Mouse (Mus musculus) liver, embryonic 11.5 days (tissue): Measurements from ENCODE around the gene Gm10715. TPM values are rescaled to one million over a fixed set of nuclear protein-coding genes. Genes with fewer than 3 reads are reported as not detected.
A peak's percentile ranks its signal among the peaks of the same experiment; 100 is the strongest.
"Not testable (repeated sequence)": the region's sequence is repeated elsewhere in the genome, so short reads cannot be mapped to it uniquely, and the experiment has no call there.

Experiments used
- ATAC-seq: fragments of 200-750 bp; cut with Nextera tagmentation; replicated peaks from 2 replicates; pipeline ENCODE4 v1.8.0; 2017; ENCODE audit warnings: moderate number of reproducible peaks, mild to moderate bottlenecking, moderate TSS enrichment, moderate library complexity; ENCODE audit not compliant: low FRiP score
- DNase-seq: peaks from one replicate; pipeline ENCODE4 v3.0.0-alpha.2; 2017; ENCODE audit warnings: low spot score
- H3K27ac ChIP-seq: fragments of 300-500 bp; sonication (generic); 2 replicates; pipeline ENCODE4 v1.5.1; 2014; ENCODE audit warnings: mild to moderate bottlenecking, low read depth, low read length, control low read depth
- H3K27me3 ChIP-seq: fragments of 300-500 bp; sonication (generic); replicated peaks from 2 replicates; pipeline ENCODE4 v1.6.1; 2014; ENCODE audit warnings: low read length, mixed read lengths; ENCODE audit not compliant: control insufficient read depth, insufficient read depth
- H3K36me3 ChIP-seq: fragments of 300-500 bp; sonication (generic); 2 replicates; pipeline ENCODE4 v1.6.1; 2014; ENCODE audit warnings: mild to moderate bottlenecking, low read length, moderate library complexity, mixed read lengths; ENCODE audit not compliant: control insufficient read depth, insufficient read depth
- H3K4me1 ChIP-seq: fragments of 300-500 bp; sonication (generic); replicated peaks from 2 replicates; pipeline ENCODE4 v1.6.1; 2014; ENCODE audit warnings: low read length, mixed read lengths; ENCODE audit not compliant: control insufficient read depth, insufficient read depth
- H3K4me2 ChIP-seq: fragments of 300-500 bp; sonication (generic); 2 replicates; pipeline ENCODE4 v1.6.1; 2014; ENCODE audit warnings: mild to moderate bottlenecking, control low read depth, moderate library complexity
- H3K4me3 ChIP-seq: fragments of 300-500 bp; sonication (generic); 2 replicates; pipeline ENCODE4 v1.5.1; 2014; ENCODE audit warnings: low read depth, low read length, control low read depth
- H3K9ac ChIP-seq: fragments of 300-500 bp; sonication (generic); 2 replicates; pipeline ENCODE4 v1.6.1; 2014; ENCODE audit warnings: low read depth, low read length, control low read depth
- H3K9me3 ChIP-seq: fragments of 300-500 bp; sonication (generic); 2 replicates; pipeline ENCODE4 v1.6.1; 2016; ENCODE audit warnings: low read length, inconsistent platforms, mixed read lengths; ENCODE audit not compliant: control insufficient read depth
- WGBS: fragments of 180-500 bp; shearing (Covaris S2); extraction: QIAGEN DNeasy Blood & Tissue Kit; methylation state at CpG from one replicate; pipeline ENCODE4 v1.1.7; 2014; 5-methylcytosine and 5-hydroxymethylcytosine counted together
- polyA plus RNA-seq: library from polyadenylated mRNA; unstranded; fragments of >200 nt; fragmentation: Nextera tagmentation; extraction: Ambion mirVana; gene quantifications from 2 replicates; pipeline ENCODE4 v1.2.1, GENCODE M21; 2014

The Gm10715 gene
- polyA plus RNA-seq: not detected in 2 replicates

DNA sequence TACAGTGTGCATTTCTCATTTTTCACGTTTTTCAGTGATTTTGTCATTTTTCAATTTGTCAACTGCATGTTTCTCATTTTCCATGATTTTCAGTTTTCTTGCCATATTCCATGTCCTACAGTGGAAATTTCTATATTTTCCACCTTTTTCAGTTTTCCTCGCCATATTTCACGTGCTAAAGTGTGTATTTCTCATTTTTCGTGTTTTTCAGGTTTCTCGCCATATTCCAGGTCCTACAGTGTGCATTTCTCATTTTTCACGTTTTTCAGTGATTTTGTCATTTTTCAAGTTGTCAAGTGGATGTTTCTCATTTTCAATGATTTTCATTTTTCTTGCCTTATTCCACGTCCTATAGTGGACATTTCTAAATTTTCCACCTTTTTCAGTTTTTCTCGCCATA is at the start of gene Gm10715:
TSS of gene Gm10715 (plus strand) at position 301 of the 400 bp plus-strand sequence.
- not testable (repeated sequence) for H3K4me1 ChIP-seq, H3K4me2 ChIP-seq, H3K9ac ChIP-seq, H3K27me3 ChIP-seq, H3K4me3 ChIP-seq, DNase-seq, H3K36me3 ChIP-seq, ATAC-seq, H3K27ac ChIP-seq, H3K9me3 ChIP-seq
- WGBS: 71% methylated on average over 6 of the region's 8 CpGs

DNA sequence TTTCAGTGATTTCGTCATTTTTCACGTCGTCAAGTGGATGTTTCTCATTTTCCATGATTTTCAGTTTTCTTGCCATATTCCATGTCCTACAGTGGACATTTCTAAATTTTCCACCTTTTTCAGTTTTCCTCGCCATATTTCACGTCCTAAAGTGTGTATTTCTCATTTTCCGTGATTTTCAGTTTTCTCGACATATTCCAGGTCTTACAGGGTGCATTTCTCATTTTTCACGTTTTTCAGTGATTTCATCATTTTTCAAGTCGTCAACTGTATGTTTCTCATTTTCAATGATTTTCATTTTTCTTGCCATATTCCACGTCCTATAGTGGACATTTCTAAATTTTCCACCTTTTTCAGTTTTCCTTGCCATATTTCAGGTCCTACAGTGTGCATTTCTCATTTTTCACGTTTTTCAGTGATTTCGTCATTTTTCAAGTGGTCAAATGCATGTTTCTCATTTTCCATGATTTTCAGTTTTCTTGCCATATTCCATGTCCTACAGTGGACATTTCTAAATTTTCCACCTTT is 36.2 kb upstream of the Gm10715 start, which contains the start of gene Gm10722:
TSS of gene Gm10722 (plus strand) at position 478 of the 528 bp plus-strand sequence.
- H3K9ac ChIP-seq, DNase-seq, H3K4me3 ChIP-seq, H3K9me3 ChIP-seq, H3K27me3 ChIP-seq, H3K36me3 ChIP-seq, H3K4me2 ChIP-seq, H3K4me1 ChIP-seq, ATAC-seq, H3K27ac ChIP-seq: not testable (repeated sequence)
- 64% methylated on average over 12 of the region's 12 CpGs for WGBS

DNA sequence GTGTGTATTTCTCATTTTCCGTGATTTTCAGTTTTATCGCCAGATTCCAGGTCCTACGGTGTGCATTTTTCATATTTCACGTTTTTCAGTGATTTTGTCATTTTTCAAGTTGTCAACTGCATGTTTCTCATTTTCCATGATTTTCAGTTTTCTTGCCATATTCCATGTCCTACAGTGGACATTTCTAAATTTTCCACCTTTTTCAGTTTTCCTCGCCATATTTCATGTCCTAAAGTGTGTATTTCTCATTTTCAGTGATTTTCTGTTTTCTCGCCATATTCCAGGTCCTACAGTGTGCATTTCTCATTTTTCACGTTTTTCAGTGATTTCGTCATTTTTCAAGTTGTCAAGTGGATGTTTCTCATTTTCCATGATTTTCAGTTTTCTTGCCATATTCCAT is 35.7 kb upstream of the Gm10715 start:
- H3K4me3 ChIP-seq, H3K27ac ChIP-seq, H3K4me1 ChIP-seq, H3K9me3 ChIP-seq, H3K9ac ChIP-seq, ATAC-seq, H3K4me2 ChIP-seq, H3K27me3 ChIP-seq, DNase-seq, H3K36me3 ChIP-seq: not testable (repeated sequence)
- 62% methylated on average over 8 of the region's 8 CpGs for WGBS

DNA sequence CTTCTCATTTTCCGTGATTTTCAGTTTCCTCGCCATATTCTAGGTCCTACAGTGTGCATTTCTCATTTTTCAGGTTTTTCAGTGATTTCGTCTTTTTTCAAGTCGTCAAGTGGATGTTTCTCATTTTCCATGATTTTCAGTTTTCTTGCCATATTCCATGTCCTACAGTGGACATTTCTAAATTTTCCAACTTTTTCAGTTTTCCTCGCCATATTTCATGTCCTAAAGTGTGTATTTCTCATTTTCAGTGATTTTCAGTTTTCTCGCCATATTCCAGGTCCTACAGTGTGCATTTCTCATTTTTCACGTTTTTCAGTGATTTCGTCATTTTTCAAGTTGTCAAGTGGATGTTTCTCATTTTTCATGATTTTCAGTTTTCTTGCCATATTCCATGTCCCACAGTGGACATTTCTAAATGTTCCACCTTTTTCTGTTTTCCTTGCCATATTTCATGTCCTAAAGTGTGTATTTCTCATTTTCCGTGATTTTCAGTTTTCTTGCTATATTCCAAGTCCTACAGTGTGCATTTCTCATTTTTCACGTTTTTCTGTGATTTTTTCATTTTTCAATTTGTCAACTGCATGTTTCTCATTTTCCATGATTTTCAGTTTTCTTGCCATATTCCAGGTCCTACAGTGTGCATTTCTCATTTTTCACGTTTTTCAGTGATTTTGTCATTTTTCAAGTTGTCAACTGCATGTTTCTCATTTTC is 34.6 kb upstream of the Gm10715 start:
- 56% methylated on average over 8 of the region's 11 CpGs for WGBS
- not testable (repeated sequence) for H3K27ac ChIP-seq, H3K4me3 ChIP-seq, H3K27me3 ChIP-seq, H3K4me2 ChIP-seq, H3K36me3 ChIP-seq, DNase-seq, H3K9ac ChIP-seq, H3K4me1 ChIP-seq, H3K9me3 ChIP-seq
- ATAC-seq: peak; percentile 79

DNA sequence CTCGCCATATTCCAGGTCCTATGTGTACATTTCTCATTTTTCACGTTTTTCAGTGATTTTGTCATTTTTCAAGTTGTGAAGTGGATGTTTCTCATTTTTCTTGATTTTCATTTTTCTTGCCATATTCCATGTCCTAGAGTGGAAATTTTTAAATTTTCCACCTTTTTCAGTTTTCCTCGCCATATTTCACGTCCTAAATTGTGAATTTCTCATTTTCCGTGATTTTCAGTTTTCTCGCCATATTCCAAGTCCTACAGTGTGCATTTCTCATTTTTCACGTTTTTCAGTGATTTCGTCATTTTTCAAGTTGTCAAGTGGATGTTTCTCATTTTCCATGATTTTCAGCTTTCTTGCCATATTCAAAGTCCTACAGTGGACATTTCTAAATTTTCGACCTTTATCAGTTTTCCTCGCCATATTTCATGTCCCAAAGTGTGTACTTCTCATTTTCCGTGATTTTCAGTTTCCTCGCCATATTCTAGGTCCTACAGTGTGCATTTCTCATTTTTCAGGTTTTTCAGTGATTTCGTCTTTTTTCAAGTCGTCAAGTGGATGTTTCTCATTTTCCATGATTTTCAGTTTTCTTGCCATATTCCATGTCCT is 33.8 kb upstream of the Gm10715 start, which contains the start of gene Gm11168:
TSS of gene Gm11168 (plus strand) at position 553 of the 603 bp plus-strand sequence.
- not testable (repeated sequence) for H3K9me3 ChIP-seq, DNase-seq, H3K4me1 ChIP-seq, H3K27me3 ChIP-seq, ATAC-seq, H3K27ac ChIP-seq, H3K4me3 ChIP-seq, H3K4me2 ChIP-seq, H3K9ac ChIP-seq, H3K36me3 ChIP-seq
- WGBS: 68% methylated on average over 6 of the region's 14 CpGs

DNA sequence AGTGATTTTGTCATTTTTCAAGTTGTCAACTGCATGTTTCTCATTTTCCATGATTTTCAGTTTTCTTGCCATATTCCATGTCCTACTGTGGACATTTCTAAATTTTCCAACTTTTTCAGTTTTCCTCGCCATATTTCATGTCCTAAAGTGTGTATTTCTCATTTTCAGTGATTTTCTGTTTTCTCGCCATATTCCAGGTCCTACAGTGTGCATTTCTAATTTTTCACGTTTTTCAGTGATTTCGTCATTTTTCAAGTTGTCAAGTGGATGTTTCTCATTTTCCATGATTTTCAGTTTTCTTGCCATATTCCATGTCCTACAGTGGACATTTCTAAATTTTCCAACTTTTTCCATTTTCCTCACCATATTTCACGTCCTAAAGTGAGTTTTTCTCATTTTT is 30.5 kb upstream of the Gm10715 start:
- WGBS: 83% methylated on average over 1 of the region's 5 CpGs
- H3K27me3 ChIP-seq, H3K4me3 ChIP-seq, H3K9ac ChIP-seq, H3K36me3 ChIP-seq, DNase-seq, H3K9me3 ChIP-seq, H3K27ac ChIP-seq, H3K4me1 ChIP-seq, H3K4me2 ChIP-seq, ATAC-seq: not testable (repeated sequence)

DNA sequence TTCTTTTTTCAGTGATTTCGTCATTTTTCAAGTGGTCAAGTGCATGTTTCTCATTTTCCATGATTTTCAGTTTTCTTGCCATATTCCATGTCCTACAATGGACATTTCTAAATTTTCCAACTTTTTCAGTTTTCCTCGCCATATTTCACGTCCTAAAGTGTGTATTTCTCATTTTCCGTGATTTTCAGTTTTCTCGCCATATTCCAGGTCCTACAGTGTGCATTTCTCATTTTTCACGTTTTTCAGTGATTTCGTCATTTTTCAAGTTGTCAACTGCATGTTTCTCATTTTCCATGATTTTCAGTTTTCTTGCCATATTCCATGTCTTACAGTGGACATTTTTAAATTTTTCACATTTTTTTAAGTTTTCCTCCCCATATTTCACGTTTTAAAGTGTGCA is 30.0 kb upstream of the Gm10715 start:
- DNase-seq, H3K36me3 ChIP-seq, H3K4me1 ChIP-seq, H3K27me3 ChIP-seq, H3K9ac ChIP-seq, H3K4me3 ChIP-seq, H3K9me3 ChIP-seq, H3K4me2 ChIP-seq, H3K27ac ChIP-seq: not testable (repeated sequence)
- ATAC-seq: peak; percentile 70
- 68% methylated on average over 7 of the region's 8 CpGs for WGBS

DNA sequence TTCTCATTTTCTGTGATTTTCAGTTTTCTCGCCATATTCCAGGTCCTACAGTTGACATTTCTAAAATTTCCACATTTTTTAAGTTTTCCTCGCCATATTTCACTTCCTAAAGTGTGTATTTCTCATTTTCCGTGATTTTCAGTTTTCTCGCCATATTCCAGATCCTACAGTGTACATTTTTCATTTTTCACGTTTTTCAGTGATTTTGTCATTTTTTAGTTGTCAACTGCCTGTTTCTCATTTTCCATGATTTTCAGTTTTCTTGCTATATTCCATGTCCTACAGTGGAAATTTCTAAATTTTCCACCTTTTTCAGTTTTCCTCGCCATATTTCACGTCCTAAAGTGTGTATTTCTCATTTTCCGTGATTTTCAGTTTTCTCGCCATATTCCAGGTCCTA is 29.4 kb upstream of the Gm10715 start:
- H3K27me3 ChIP-seq, H3K9me3 ChIP-seq, H3K36me3 ChIP-seq, H3K4me3 ChIP-seq, H3K9ac ChIP-seq, H3K4me2 ChIP-seq, H3K4me1 ChIP-seq, DNase-seq, H3K27ac ChIP-seq, ATAC-seq: not testable (repeated sequence)
- WGBS: 73% methylated on average over 7 of the region's 9 CpGs

DNA sequence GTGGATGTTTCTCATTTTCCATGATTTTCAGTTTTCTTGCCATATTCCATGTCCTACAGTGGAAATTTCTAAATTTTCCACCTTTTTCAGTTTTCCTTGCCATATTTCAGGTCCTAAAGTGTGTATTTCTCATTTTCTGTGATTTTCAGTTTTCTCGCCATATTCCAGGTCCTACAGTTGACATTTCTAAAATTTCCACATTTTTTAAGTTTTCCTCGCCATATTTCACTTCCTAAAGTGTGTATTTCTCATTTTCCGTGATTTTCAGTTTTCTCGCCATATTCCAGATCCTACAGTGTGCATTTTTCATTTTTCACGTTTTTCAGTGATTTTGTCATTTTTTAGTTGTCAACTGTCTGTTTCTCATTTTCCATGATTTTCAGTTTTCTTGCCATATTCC is 27.3 kb upstream of the Gm10715 start:
- WGBS: no CpG with 5 or more reads among the region's 5 CpGs
- not testable (repeated sequence) for H3K4me1 ChIP-seq, H3K9me3 ChIP-seq, H3K36me3 ChIP-seq, H3K9ac ChIP-seq, H3K4me3 ChIP-seq, H3K27me3 ChIP-seq, H3K27ac ChIP-seq, DNase-seq, H3K4me2 ChIP-seq
- ATAC-seq: peak; percentile 51
